Mouse (Mus musculus): ENCODE data around the gene Aamdc.
A peak's percentile ranks its signal among the peaks of the same experiment; 100 is the strongest.

Aamdc gene

DNA sequence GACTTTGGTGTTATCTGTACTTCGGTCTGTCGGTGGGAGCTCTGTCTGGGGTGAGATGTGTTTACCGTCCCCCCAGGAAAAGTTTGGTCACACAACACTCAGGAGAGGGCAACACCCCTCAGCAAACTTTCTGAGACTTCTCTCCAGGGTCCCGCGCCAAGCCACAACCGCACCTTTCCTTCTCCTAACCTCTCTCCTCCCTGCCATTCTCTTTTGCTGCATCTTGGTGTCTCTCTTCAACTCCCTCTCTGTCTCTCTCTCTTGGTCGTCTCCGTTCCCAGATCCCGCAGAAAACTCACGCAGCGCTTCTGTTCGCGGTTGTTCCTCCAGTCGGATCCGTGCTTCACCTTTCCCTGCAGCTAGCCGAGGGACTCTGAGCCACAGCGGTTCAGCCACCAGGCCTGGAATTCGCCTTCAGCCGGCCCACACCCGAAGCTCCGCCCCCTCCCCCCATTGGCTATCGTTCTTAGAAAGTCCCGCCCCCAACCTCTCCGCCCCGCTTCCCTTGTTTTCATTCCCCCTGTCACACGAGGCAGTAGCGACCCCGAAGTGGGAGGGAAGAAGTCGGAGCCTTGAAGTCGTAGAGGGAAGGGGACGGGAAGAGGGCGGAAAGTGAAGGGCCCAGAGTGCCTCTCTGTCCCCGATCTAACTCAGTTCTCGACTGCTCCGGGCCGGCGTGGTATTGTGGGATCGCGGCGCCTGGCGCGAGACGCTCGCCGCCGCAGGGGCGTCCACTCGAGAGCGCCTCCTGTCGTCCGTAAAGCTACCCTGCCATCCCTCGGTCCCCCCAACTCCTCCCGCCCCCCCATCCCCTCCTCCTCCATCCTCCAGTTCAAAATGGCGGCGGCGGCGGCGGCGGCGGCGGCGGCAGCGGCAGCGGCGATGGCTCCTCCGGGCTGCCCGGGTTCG, at the start of gene Aamdc, which contains the start of gene Rsf1:
Gene Aamdc, minus strand, starts transcription at position 431 of the 909 bp plus-strand sequence.
Gene Rsf1, plus strand, starts transcription at position 823 of the 909 bp plus-strand sequence.
- peak; percentile 87 to 91 for DNase-seq (ENCODE audit: low spot score in 2 of 2)

DNA sequence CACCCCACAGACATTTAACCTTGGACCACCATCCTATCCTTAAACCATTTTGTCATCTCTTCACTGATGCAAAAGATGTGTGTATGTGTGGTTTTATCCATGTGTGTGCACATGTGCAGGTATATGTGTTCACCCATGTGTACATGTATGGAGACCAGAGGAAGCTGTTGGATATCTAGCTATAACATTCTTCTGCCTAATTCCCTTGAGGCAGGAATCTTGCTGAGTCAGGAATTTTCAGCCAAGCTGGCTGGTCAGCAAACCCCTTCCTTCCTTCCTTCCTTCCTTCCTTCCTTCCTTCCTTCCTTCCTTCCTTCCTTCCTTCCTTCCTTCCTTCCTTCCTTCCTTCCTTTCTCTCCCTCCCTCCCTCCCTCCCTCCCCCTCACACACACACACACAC, 44.1 kb upstream of the Aamdc start:
- no peak for DNase-seq (ENCODE audit: low spot score in 2 of 2)

DNA sequence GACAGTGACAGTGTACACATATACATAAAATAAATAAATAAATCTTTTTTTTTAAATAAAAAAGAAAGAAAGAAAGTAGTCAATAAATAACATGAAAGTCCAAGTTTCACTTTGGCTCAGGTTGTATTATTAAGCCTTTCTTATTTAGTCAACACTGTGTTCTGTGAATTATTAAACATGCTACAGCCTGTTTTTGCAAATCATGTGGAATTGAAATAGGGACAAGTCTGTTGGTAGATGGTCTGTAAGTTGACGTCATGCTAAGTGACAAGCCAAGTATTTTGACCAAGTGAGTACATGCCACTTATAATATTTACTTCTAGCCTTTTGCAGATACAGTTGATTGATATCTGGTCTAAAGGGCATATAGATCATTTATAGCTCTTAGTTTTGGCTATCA, 43.4 kb upstream of the Aamdc start:
- no peak for DNase-seq (ENCODE audit: low spot score in 2 of 2)

DNA sequence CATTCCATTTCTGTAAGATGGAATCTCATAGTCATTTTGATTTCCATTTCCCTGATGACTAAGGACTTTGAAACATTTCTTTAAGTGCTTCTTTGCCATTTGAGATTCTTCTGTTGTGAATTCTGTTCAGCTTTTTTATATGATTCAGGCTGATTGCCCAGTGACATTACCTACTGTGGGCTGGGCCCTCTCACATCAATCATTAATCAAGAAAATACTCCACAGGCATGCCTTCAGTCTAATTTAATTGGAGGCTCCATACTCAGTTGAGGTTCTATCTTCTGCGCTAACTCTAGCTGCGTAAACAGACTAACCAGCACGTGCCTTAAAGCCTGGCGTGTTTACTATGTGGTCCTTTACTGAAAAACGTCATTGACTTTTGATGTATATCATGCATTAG, 42.0 kb upstream of the Aamdc start:
- no peak for DNase-seq (ENCODE audit: low spot score in 2 of 2)

DNA sequence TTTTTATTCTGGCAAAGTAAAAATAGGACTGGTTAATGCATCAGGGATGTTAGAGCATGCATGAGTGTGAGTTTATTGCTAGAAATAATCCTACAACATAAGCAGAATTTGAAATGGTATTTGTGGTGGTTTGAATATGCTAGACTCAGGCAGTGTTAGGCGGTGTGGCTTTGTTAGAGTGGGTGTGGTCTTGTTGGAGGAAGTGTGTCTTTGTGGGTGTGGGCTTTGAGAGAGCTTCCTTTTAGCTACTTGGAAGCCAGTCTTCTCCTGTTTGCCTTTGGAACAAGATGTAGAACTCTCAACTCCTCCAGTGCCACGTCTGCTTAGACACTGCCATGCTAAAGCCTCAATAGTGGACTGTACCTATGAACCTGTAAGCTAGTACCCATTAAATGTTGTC, 19.3 kb upstream of the Aamdc start:
- peak; percentile 12 to 16 for DNase-seq (ENCODE audit: low spot score in 2 of 2)

DNA sequence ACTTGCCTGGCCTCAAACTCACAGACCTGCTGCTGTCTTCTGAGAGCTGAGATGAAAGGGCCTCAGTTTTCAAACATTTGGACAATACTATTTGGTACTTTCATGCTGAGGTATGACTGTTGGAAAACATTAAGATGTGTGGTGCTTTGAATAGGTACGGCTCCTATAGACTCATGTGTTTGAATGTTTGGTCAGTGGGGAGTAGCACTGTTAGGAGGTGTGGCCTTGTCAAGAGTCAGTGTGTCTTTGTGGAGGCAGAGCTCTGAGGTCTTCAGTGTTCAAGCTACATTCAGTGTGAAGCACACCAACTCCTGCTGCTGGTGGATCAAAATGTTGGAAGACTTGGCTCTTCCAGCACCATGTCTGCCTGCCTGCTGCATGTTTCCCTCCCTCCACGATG, 14.2 kb upstream of the Aamdc start:
- DNase-seq (ENCODE audit: low spot score in 2 of 2): no peak

DNA sequence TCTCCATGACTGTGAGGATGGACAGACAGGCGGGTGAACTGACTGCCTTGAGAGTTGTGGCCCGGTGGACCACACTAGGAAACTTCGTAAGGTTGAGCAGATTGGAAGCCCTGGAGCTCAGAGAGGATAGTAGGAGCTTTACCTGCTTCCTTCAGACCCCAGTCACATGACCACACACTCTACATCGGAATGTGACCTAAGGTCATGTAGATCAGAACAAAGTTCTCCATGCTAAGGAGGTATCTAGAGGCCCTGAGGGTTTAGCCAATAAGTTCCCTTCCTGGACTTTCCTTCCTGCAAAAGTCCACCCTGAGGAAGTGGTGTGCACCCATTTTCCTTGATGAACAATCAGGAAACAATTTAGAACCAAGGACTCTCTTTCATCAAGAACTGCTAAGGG, 13.1 kb upstream of the Aamdc start:
- DNase-seq (ENCODE audit: low spot score in 2 of 2): no peak

DNA sequence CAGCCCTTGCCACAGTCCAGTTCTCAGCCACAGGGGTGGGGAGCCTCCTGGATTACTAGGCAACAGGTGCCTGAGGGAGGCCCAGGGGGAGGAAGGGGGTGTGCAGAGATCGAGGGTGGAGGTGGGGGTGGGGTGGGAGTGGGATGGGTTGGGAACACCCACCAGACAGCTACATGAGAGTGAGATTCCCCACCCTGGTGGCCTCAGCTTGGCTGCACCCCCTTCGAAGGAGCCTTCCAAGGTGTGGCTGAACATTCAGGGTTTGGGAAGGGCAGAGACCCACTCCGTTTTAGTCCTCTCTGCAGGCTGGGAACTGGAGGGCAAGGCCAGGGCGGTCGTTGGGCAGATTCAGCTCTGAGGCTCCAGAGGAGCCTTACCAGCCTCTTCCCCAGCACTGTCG, 12.0 kb upstream of the Aamdc start:
- DNase-seq (ENCODE audit: low spot score in 2 of 2): no peak

DNA sequence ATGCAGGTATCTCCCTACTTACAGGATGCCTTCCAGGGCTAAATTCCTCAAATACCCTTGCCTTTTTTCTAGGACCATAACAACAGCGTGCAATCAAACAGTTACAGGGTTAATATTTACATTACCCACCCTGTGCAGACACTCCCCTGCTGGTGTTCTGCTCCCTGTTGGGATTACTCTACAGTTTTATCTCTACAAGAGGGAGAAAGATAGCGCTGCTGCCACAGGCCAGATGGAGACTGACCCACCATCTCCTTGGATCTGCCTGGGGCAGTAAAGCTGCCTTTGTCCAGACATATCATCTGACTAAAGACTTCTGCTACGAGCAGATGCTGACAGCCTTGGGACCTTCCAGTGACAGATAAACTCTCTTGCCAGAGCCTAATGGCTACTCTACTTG, 11.2 kb upstream of the Aamdc start:
- DNase-seq (ENCODE audit: low spot score in 2 of 2): no peak

DNA sequence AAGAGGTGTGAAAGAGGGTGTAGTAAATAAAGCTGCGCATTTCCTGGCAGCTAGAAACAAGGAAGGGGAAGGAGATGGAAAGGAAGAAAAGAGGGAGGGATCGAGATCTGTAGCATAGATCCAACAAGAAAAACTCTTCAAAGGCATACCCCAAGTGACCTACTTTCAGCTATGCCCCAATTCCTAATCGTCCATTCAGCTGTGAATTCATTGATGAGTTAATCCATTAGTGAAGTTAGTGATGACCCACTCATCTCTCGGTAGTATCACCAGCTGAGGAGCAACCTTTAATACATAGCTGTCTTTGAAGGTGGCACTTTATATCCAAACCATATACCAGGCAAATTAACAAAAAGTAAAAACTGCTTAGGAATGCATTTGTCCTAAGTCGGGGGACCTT, 9.2 kb upstream of the Aamdc start:
- no peak for DNase-seq (ENCODE audit: low spot score in 2 of 2)

DNA sequence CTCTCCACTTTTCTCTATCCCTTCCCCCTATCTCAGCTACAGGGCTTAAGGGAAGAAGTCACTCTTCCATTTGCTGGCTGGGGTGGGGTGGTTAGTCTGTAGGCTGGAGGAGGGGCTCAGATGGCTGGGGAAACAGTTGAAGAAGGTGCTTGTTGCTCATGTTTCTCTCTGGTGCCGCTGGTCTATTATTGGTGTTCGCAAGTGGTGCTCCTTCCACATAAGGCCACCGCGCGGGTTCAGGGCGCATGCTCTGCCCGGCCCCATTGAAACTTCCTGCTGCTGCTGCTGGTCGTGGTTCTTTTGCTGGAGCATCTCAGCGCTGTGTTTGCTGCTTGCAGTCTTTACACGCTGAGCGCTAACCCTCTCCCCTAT, 1.5 kb upstream of the Aamdc start:
- DNase-seq (ENCODE audit: low spot score in 2 of 2): peak; percentile 85 to 87

DNA sequence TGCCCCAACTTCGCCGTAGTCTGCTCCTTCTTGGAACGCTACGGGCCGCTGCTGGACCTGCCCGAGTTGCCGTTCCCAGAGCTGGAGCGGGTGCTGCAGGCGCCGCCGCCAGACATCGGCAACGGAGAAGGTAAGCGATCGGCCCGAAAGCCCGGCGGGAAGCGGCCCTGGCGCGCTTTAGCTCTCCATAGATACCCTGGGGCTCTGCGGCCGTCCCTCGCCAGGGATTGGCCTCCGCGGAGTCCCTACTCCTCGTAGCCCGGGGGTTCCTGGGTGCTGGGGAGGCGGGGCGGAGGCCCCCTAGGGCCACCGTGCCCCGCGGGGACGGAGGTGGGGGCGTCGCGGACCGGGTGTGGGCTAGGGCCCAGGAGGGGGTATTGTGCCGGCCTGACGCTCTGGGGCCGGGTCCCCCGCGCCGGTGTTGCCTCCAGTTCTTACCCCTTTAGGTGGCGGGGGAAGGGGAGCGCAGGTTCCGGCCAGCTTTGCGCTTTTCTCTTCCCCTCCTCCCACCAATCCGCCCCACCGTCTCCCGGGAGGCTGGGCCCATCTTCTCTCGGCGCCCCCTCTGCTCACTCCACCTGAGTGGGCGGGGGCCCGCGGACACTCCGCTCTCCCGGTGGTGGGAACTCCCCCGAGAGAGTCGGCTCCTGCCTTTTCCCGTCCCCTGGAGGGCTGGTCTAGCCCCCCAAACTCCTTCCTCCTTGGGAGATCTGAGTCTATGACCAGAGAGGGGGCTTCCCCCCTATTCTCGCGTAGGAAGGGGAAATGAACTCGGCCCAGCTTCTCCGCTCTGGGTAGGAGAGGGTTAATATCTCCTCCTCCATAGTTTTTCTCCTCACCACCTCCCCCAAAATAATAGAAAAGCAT, 912 bp upstream of the Aamdc start:
- DNase-seq (ENCODE audit: low spot score in 2 of 2): peak; percentile 28 to 49

DNA sequence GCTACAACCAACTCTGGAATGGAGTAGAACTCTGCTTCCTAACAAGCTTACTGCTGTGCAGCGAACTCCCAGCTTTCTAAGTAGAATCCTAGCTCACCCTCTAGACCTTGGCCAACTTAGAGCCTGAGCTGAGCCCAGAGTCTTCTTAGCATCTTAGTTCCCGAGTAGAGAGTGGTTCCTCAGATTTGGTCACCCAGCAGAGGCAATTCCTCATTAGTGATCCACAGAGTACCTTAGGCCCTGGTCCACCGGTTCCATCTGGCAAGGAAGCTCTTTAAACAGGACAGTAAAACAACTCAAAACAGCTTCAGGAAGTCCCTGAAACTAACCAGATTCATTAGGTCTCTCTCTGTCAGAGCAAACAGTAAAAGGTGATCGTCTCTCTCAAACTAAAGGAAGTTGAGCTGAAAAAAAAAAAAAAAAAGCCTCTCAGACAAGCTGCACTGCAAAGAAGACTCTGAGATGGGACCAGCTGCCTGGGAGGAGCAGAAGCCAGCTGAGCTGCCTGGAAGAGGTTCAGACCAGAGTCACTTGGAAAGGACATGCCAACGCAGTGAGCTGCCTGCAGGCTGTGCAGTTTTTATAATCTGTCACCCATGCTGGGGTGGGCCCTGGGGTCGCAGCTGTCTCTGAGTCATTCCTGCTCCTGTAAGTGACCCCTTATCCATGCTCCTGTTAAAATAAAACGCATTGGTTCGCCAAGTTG, 783 bp downstream of the Aamdc start:
- no peak for DNase-seq (ENCODE audit: low spot score in 2 of 2)

DNA sequence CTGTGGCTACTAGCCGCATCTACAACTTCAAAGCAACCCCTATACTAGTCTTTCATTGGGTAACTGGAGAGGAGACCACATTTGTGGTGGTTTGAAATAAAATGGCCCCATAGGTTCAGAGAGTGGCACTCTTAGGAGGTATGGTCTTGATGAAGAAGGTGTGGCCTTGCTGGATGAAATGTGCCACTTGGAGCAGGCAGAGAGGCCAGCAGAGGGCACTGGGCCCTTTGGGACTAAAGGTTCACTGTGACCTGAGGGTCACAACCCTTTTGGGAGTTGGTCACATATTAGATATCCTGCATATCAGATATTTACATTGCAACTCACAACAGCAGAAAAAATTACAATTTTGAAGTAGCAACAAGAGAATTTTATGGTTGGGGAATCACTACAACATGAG, 8.9 kb downstream of the Aamdc start:
- no peak for DNase-seq (ENCODE audit: low spot score in 2 of 2)

DNA sequence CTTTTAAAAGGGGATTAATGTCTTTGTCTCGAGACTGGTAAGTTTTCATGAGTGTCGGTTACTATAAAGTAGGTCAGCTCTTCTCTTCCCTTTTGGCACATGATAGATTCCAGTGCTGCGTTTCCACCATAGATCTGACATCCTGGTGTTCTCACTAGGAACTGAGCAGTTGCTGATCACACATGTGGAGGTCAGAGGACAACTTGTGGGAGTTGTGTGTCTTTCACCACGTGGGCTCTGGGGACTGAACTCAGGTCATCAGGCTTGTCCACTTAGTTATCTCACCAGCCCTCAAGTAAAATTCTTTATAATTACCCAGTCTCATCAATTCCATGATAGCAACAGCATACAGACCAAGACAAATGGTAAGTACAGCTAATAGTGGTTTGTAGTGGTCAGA, 9.9 kb downstream of the Aamdc start:
- no peak for DNase-seq (ENCODE audit: low spot score in 2 of 2)

DNA sequence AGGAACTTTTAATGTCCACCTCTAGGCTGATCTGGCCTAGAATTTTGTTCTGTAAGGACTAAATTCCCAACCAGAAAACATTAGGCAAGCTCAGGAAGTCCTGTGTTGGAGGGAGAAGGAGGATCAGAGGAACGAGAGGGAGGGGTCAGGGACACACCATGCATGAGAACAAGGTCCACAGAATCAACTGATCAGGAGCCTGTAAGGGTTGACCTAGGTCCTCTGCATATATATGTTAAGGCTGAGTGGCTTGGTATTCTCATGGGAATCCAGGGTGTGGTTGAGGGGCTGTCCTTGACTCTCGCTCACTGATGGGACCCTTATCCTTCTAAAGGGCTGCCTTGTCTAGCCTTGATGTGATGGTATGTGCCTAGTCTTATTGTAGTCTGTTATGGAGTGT, 15.7 kb downstream of the Aamdc start:
- DNase-seq (ENCODE audit: low spot score in 2 of 2): no peak

DNA sequence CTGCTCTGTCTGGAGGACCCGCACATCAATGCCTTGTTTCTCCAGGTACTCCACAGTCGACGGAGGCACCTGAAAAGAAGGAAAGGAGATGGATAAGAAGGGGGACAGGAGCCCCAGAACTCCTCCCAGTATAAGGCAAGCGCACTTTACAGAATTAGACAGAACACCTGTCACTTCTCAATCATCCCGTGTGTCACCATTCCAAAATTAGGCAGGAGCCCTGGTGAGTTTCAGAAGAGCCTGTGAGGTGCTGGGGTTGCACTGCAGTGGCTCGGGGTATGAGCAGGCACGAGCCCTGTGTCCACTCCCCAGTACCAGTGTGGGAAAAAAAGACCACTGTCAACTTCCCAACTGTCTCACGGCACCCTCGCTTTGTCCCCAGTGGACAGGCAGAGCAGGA, 28.6 kb downstream of the Aamdc start:
- no peak for DNase-seq (ENCODE audit: low spot score in 2 of 2)

DNA sequence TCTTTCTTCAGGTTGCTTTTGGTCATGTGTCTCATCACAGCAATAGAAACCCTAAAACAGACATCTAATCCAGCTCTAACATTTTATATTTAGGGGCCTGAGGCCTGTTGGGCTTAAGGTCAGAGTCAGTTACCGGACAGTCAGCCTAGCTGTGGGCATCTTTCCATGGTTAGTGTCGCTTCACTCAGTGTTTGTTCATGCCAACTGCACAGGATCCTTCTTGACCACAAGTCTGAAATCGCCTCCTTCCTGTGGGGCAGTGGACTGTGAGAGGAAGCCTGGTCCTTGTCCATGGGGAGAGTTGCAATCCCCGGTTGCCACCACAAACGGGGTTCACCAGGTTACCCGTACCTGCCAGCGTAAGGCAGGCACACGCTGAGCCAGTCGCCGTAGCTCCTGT, 30.0 kb downstream of the Aamdc start:
- no peak for DNase-seq (ENCODE audit: low spot score in 2 of 2)

DNA sequence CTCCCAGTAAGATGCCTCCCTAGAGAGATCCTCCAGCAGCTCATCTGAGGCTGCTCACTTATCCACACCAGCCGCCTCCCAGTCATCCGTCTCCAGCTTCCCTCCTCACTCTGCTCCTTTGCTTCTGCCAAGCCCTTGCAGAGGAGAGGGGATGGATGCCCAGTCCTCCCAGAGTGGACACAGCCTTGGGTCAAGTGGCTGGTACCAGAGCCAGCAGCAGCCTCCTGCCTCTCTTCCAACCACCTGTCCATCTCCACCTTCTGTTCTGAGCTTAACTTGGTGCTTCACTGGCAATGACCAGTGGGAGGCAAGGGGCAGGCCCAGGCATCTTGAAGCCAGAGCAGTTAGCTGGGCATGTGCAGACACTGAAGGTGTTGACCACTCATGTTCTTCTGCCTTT, 32.8 kb downstream of the Aamdc start:
- no peak for DNase-seq (ENCODE audit: low spot score in 2 of 2)

DNA sequence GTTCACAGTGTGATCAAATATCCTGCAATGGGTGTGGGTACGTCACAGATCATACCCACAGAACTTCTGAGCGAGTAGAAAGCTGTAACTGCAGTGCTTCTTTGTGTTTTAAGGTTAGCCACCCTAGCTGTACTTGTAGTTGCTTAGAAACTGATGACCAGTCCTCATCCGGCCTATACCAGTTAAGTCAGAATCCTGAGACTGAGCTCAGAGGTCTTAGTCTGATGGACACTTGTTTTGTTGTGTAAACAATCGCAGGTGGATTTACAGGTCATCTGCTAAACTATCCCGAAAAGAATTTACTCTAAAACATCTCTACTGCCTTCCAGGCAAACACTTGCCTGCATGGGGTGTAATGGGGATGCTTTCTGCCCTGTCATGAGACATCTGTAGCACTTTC, 42.7 kb downstream of the Aamdc start:
- no peak for DNase-seq (ENCODE audit: low spot score in 2 of 2)

DNA sequence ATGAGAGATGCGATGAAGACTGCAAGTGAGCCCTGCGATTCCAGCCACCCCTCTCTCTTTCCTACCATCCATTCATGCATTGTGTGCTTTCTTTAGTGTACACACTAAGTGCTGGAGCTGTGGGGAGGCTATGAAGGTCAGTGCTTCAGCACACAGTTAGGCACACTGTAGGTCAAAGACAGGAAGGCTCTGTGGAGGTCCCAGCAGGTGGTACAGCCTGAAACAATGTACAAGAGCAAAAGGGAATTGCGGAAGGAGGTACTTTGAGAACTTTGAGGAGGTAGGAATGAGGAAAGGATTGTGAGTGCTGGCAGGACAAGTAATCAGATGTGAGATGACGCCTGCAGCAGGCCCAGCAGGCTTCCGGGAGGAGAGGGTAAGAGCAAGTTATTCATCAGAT, 43.8 kb downstream of the Aamdc start:
- no peak for DNase-seq (ENCODE audit: low spot score in 2 of 2)

DNA sequence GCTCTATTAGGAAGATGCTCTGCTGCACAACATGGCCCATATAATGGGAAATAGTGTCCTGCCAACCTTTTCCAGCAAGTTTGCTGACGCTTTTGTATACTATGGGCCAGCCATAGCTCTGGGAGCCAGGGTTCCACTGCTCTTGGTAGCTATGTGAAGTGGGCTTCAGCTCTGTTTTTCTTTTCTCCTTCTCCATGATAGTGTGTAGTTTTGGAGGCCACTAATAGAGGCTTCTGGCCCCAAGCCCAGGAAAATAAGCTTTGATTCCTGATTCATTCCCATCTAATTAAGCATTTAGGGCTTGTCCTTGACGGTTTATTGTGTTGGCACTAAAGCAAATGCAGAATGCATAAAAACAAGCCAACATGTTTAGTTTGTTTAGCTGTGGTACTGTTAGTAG, 59.4 kb downstream of the Aamdc start:
- DNase-seq (ENCODE audit: low spot score in 2 of 2): no peak
